Mouse (Mus musculus) left cerebral cortex, adult 2 months (tissue): Measurements from ENCODE around the gene Ube2i. TPM values are rescaled to one million over a fixed set of nuclear protein-coding genes. Genes with fewer than 3 reads are reported as not detected.
A peak's percentile ranks its signal among the peaks of the same experiment; 100 is the strongest.
"Not testable (repeated sequence)": the region's sequence is repeated elsewhere in the genome, so short reads cannot be mapped to it uniquely, and the experiment has no call there.

Source experiments
- DNase-seq, 2 experiments: peaks; one replicate each; pipeline ENCODE4 v3.0.0; 2021 to 2022; ENCODE audit warnings: low spot score in 2 of 2, mixed read lengths in 1 of 2; ENCODE audit errors: extremely low spot score in 1 of 2
- H3K27ac ChIP-seq: fragments of 200-600 bp; 2 replicates; pipeline ENCODE4 v1.8.1; 2022
- H3K4me3 ChIP-seq: fragments of 200-600 bp; 2 replicates; pipeline ENCODE4 v1.8.1; 2022
- CTCF ChIP-seq: fragments of 200-600 bp; IDR thresholded peaks from 2 replicates; pipeline ENCODE4 v1.8.1; 2022; ENCODE audit warnings: antibody characterized with exemption, mild to moderate bottlenecking, moderate library complexity
- intact Hi-C: fragments of 180-260 bp; cut with DNase I; formaldehyde crosslinking; loops from one replicate; pipeline ENCODE4 v1.15.1; 2025
- microRNA-seq, 2 experiments: library from miRNA; unstranded; fragments of <30 nt; microRNA quantifications; one replicate each; pipeline ENCODE4 v1.2.0; 2021
- total RNA-seq, 2 experiments: library from RNA; stranded (reverse); gene quantifications; 2 replicates each; pipeline ENCODE4 v1.2.3; 2021

Gene Ube2i
- total RNA-seq, 2 experiments from 2014 or later = 215 to 223 TPM

- intact Hi-C loops = no loop called here
- no peak for TF ChIP-seq CTCF
- no peak for DNase-seq
- Histone ChIP-seq H3K4me3 (no peak overlapping the region), H3K27ac (peak overlapping the region; percentile 15; the same call in 1 of the 2 replicates)
Measured at GRCm38 (mm10) chr17:25224586-25225222, 49.7 kb downstream of the Ube2i start.

- no peak for DNase-seq
Measured at GRCm38 (mm10) chr17:25222951-25223601, 51.3 kb downstream of the Ube2i start.

GRCm38 (mm10) chr17:25222504-25222940, 51.9 kb downstream of the Ube2i start:
- Histone ChIP-seq H3K27ac (peak overlapping the region; percentile 91), H3K4me3 (peak overlapping the region; percentile 59)
- intact Hi-C loops = not testable (repeated sequence)
- DNase-seq = peak in 1 of 2 experiments; percentile 49

More at GRCm38 (mm10) chr17:25222951-25223601, 51.3 kb downstream of the Ube2i start:
- intact Hi-C loops = no loop called here
- Histone ChIP-seq H3K27ac (peak overlapping the region; percentile 91), H3K4me3 (peak overlapping the region; percentile 59)
- no peak for TF ChIP-seq CTCF

- intact Hi-C loops = loop anchor here (2.0 kb wide), 1 partner anchor 33 kb away; the partner anchor contains the start of gene Unkl
- peak in 1 of 2 experiments; percentile 52 for DNase-seq
- Histone ChIP-seq H3K4me3 (peak overlapping the region; percentile 35), H3K27ac (peak overlapping the region; percentile 90)
- TF ChIP-seq CTCF = no peak
Measured at GRCm38 (mm10) chr17:25221821-25222503, 52.5 kb downstream of the Ube2i start.

- H3K27ac ChIP-seq = peak overlapping the region; percentile 90
- TF ChIP-seq CTCF = no peak
- intact Hi-C loops = loop anchor here (2.0 kb wide), 1 partner anchor 32 kb away; the partner anchor contains the start of gene Unkl
Measured at GRCm38 (mm10) chr17:25220746-25221145, 53.7 kb downstream of the Ube2i start.

GRCm38 (mm10) chr17:25219492-25220295, 54.7 kb downstream of the Ube2i start:
- Histone ChIP-seq H3K27ac (no peak overlapping the region; the same call in 1 of the 2 replicates), H3K4me3 (no peak overlapping the region)
- TF ChIP-seq CTCF = no peak
- no peak for DNase-seq
- intact Hi-C loops = loop anchor here (2.0 kb wide), 1 partner anchor 31 kb away; the partner anchor contains the start of gene Unkl

More at GRCm38 (mm10) chr17:25220746-25221145, 53.7 kb downstream of the Ube2i start:
- no peak overlapping the region for H3K4me3 ChIP-seq
- DNase-seq = no peak

- no peak overlapping the region for H3K4me3 ChIP-seq
- no peak overlapping the region for H3K27ac ChIP-seq
- no peak for DNase-seq
- TF ChIP-seq CTCF = no peak
- intact Hi-C loops = no loop called here
Measured at GRCm38 (mm10) chr17:25218967-25219366, 55.5 kb downstream of the Ube2i start.

- no peak for TF ChIP-seq CTCF
- no peak overlapping the region for H3K4me3 ChIP-seq
- intact Hi-C loops = no loop called here
- no peak for DNase-seq
- no peak overlapping the region for H3K27ac ChIP-seq
Measured at GRCm38 (mm10) chr17:25215431-25215830, 59.0 kb downstream of the Ube2i start.

Small RNA genes lying within 50 kb of the gene (microRNA-seq; reads per million reads assigned to microRNA genes)
- gene Mir3547 = 75.0 to 78.4 reads per million in 2 experiments

Other genes starting within 250 kb of the Ube2i start
- gene Tmem204, start 191.0 kb downstream of the Ube2i start, total RNA-seq = 10 to 100 TPM in 1 of 2 experiments, 1 to 10 TPM in 1; 9.5 to 11.1 TPM
- gene Telo2, start 158.7 kb downstream of the Ube2i start, total RNA-seq = 10 to 100 TPM; 25.8 to 30.7 TPM
- gene Ptx4, start 153.9 kb downstream of the Ube2i start, total RNA-seq = under 1 TPM; 0.33 to 0.63 TPM
- 10 to 100 TPM; 48.5 to 53.9 TPM for gene Clcn7, start 141.2 kb downstream of the Ube2i start, total RNA-seq
- under 1 TPM in 1 of 2 experiments, not detected in 1; 0.14 TPM for gene Ccdc154, start 112.2 kb downstream of the Ube2i start, total RNA-seq
- gene Gm38655, start 99.2 kb downstream of the Ube2i start, total RNA-seq = not detected
- gene BC003965, start 90.1 kb downstream of the Ube2i start, total RNA-seq = 10 to 100 TPM; 20.2 to 20.8 TPM
- gene Unkl, start 86.2 kb downstream of the Ube2i start, total RNA-seq = 10 to 100 TPM; 39.0 to 40.7 TPM
- gene Gnptg, start 34.5 kb downstream of the Ube2i start, total RNA-seq = 10 to 100 TPM; 78.1 to 81.4 TPM
- gene Tsr3, start 34.5 kb downstream of the Ube2i start, total RNA-seq = 10 to 100 TPM; 24.6 to 25.9 TPM
- gene Baiap3, start 18.3 kb downstream of the Ube2i start, total RNA-seq = 10 to 100 TPM; 14.8 to 29.8 TPM
- gene Prss34, start 23.8 kb upstream of the Ube2i start, total RNA-seq = not detected
- gene Prss28, start 34.0 kb upstream of the Ube2i start, total RNA-seq = not detected
- gene Prss29, start 44.0 kb upstream of the Ube2i start, total RNA-seq = not detected
- not detected for gene Tpsab1, start 70.9 kb upstream of the Ube2i start, total RNA-seq
- gene Tpsb2, start 91.7 kb upstream of the Ube2i start, total RNA-seq = not detected
- not detected for gene Tpsg1, start 94.7 kb upstream of the Ube2i start, total RNA-seq
- 10 to 100 TPM; 45.2 to 48.0 TPM for gene Cacna1h, start 159.2 kb upstream of the Ube2i start, total RNA-seq
- 1 to 10 TPM; 2.1 to 2.4 TPM for gene Tekt4, start 180.0 kb upstream of the Ube2i start, total RNA-seq
- under 1 TPM; 0.18 to 0.21 TPM for gene Sstr5, start 222.7 kb upstream of the Ube2i start, total RNA-seq